Mouse (Mus musculus) monocyte, adult 5-6 weeks (primary cell): Measurements from ENCODE around the gene Slamf6. TPM values are rescaled to one million over a fixed set of nuclear protein-coding genes. Genes with fewer than 3 reads are reported as not detected.

ENCODE experiments used
- ATAC-seq: fragments of 153-309, 156-312 bp; replicated peaks from 2 replicates; pipeline ENCODE4 v1.8.0; 2017; ENCODE audit warnings: mild to moderate bottlenecking; ENCODE audit not compliant: low TSS enrichment, insufficient number of reproducible peaks, severe bottlenecking, poor library complexity, low FRiP score
- total RNA-seq: library from RNA; stranded (forward); fragments of 200-1000, 200-491, 200-594 nt; gene quantifications from 3 replicates; pipeline ENCODE4 v1.2.3, GENCODE M21; 2017

The Slamf6 gene
- total RNA-seq, 1 experiment from 2014 or later = 21.9 TPM

GRCm38 (mm10) chr1:171983372-171984001, 66.2 kb downstream of the Slamf6 start:
- no peak for ATAC-seq

GRCm38 (mm10) chr1:171984121-171984520, 66.8 kb downstream of the Slamf6 start:
- no peak for ATAC-seq

- no peak for ATAC-seq
Measured at GRCm38 (mm10) chr1:171991883-171992282, 74.6 kb downstream of the Slamf6 start.

GRCm38 (mm10) chr1:171992901-171993530, 75.7 kb downstream of the Slamf6 start:
- ATAC-seq = no peak

GRCm38 (mm10) chr1:171994501-171994900, 77.2 kb downstream of the Slamf6 start:
- ATAC-seq = no peak

- no peak for ATAC-seq
Measured at GRCm38 (mm10) chr1:171994918-171995715, 77.8 kb downstream of the Slamf6 start.

- ATAC-seq = no peak
Measured at GRCm38 (mm10) chr1:171996701-171997100, 79.4 kb downstream of the Slamf6 start.

GRCm38 (mm10) chr1:171998820-171999597, 81.7 kb downstream of the Slamf6 start:
- ATAC-seq = no peak

- ATAC-seq = peak; percentile 91
Measured at GRCm38 (mm10) chr1:172000641-172001040, 83.3 kb downstream of the Slamf6 start.

- ATAC-seq = no peak
Measured at GRCm38 (mm10) chr1:172001665-172002064, 84.3 kb downstream of the Slamf6 start.

Other genes starting within 250 kb of the Slamf6 start
- gene Cd48, start 235.5 kb upstream of the Slamf6 start, total RNA-seq = 279 to 329 TPM (median 318 TPM) in 3 replicates
- gene Slamf1, start 150.4 kb upstream of the Slamf6 start, total RNA-seq = 1.7 to 10.9 TPM (median 4.9 TPM) in 3 replicates
- 152 to 228 TPM (median 167 TPM) in 3 replicates for gene Cd84, start 77.8 kb upstream of the Slamf6 start, total RNA-seq
- 8.1 to 13.8 TPM (median 8.4 TPM) in 3 replicates for gene Gm10521, start 21.9 kb upstream of the Slamf6 start, total RNA-seq
- gene Vangl2, start 110.9 kb downstream of the Slamf6 start, total RNA-seq = 0.67 to 2.7 TPM (median 1.2 TPM) in 3 replicates
- not detected in 3 replicates for gene Nhlh1, start 140.1 kb downstream of the Slamf6 start, total RNA-seq
- gene Copa, start 165.0 kb downstream of the Slamf6 start, total RNA-seq = 154 to 190 TPM (median 159 TPM) in 3 replicates
- gene Ncstn, start 165.3 kb downstream of the Slamf6 start, total RNA-seq = 47.2 to 70.4 TPM (median 56.3 TPM) in 3 replicates
- gene Pex19, start 209.2 kb downstream of the Slamf6 start, total RNA-seq = 42.1 to 57.3 TPM (median 52.1 TPM) in 3 replicates
- gene Dcaf8, start 230.6 kb downstream of the Slamf6 start, total RNA-seq = 77.0 to 164 TPM (median 136 TPM) in 3 replicates